Mouse (Mus musculus) bone marrow, adult 2 months (tissue): ENCODE results near the gene Chst8.

Experiments
- CTCF ChIP-seq: fragments of 200-500 bp; IDR thresholded peaks from 2 replicates; pipeline ENCODE4 v1.5.1; 2011; ENCODE audit warnings: low read length, control low read depth; ENCODE audit not compliant: control insufficient read depth, insufficient read depth
- POLR2A ChIP-seq: fragments of 200-500 bp; IDR thresholded peaks from 2 replicates; pipeline ENCODE4 v1.6.1; 2011; ENCODE audit warnings: low read depth, mild to moderate bottlenecking, control low read depth, low read length, borderline replicate concordance; ENCODE audit not compliant: control insufficient read depth

- no peak for TF ChIP-seq POLR2A
- TF ChIP-seq CTCF: no peak
Observed at GRCm38 (mm10) chr7:34641968-34642367, 170.5 kb downstream of the Chst8 start.
